Mouse (Mus musculus) layer of hippocampus, postnatal 36 days (tissue): ENCODE results near the gene G3bp2. TPM values are rescaled to one million over a fixed set of nuclear protein-coding genes. Genes with fewer than 3 reads are reported as not detected.

Experiments
- DNase-seq, 2 experiments: peaks; one replicate each; pipeline ENCODE4 v3.0.0; 2022
- total RNA-seq, 2 experiments: library from RNA; stranded (reverse); gene quantifications; 2 replicates each; pipeline ENCODE4 v1.2.3; 2021

The G3bp2 gene
- total RNA-seq, 2 experiments from 2014 or later, result 230 to 257 TPM

DNA sequence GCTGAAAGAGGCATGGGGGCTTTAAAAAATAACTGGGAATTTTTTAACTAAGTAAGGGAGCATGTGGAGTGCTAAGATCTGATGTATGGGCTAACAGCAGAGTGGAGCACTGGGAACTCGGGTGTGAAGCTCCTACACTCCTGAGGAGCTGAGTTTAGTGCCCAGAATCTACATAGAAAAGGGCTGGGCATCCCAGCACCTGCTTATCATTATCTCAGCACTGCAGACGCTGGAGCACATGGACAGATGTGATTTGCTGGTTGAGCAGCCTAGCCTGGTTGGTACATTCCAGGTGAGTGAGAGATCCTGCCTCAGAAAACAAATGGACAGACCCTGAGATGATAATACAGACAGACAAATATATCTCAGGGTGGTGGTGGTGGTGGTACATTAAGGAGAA lies 73.7 kb downstream of the G3bp2 start:
- DNase-seq, result no peak

GRCm38 (mm10) chr5:92003011-92003410 lies 80.5 kb downstream of the G3bp2 start:
- DNase-seq, result no peak

Other genes starting within 250 kb of the G3bp2 start
- gene Rchy1, start 120.7 kb downstream of the G3bp2 start, total RNA-seq, result 10 to 100 TPM; 53.5 to 55.6 TPM
- not detected for gene Odaph, start 96.2 kb downstream of the G3bp2 start, total RNA-seq
- 10 to 100 TPM; 39.8 to 42.5 TPM for gene Cdkl2, start 39.8 kb downstream of the G3bp2 start, total RNA-seq
- gene Uso1, start 54.2 kb upstream of the G3bp2 start, total RNA-seq, result 10 to 100 TPM; 84.3 to 84.7 TPM
- gene U90926, start 131.7 kb upstream of the G3bp2 start, total RNA-seq, result not detected
- gene Ppef2, start 172.6 kb upstream of the G3bp2 start, total RNA-seq, result under 1 TPM; 0.82 to 0.94 TPM
- 10 to 100 TPM; 45.7 to 48.5 TPM for gene Naaa, start 194.5 kb upstream of the G3bp2 start, total RNA-seq
- 10 to 100 TPM; 21.9 to 22.2 TPM for gene Sdad1, start 226.8 kb upstream of the G3bp2 start, total RNA-seq
- gene Cxcl9, start 244.4 kb upstream of the G3bp2 start, total RNA-seq, result not detected
- 1 to 10 TPM; 2.2 to 3.1 TPM for gene Art3, start 248.1 kb upstream of the G3bp2 start, total RNA-seq